Mouse (Mus musculus): ENCODE data around the gene Fh1.

Fh1 gene

GRCm38 (mm10) chr1:175625257-175625879 is at the start of gene Fh1:
TSS of gene Fh1 (minus strand) at chr1:175625635.
- in situ Hi-C loops (cut with MboI, MseI): loop anchor here (25.0 kb wide), 1 partner anchor 1212 kb away; no protein-coding TSS in a partner anchor

- in situ Hi-C loops (cut with MboI, MseI): loop anchor here (25.0 kb wide), 1 partner anchor 1787 kb away; no protein-coding TSS in a partner anchor
These were observed 49.7 kb upstream of the Fh1 start for GRCm38 (mm10) chr1:175675116-175675515.

- in situ Hi-C loops (cut with MboI, MseI): no loop called here
These were observed 48.3 kb upstream of the Fh1 start for GRCm38 (mm10) chr1:175673563-175674325.

GRCm38 (mm10) chr1:175671626-175672025 is 46.2 kb upstream of the Fh1 start:
- in situ Hi-C loops (cut with MboI, MseI): no loop called here

- in situ Hi-C loops (cut with MboI, MseI): no loop called here
These were observed 44.6 kb upstream of the Fh1 start for GRCm38 (mm10) chr1:175670042-175670441.

GRCm38 (mm10) chr1:175669456-175669855 is 44.0 kb upstream of the Fh1 start:
- in situ Hi-C loops (cut with MboI, MseI): no loop called here

GRCm38 (mm10) chr1:175668666-175669405 is 43.4 kb upstream of the Fh1 start:
- in situ Hi-C loops (cut with MboI, MseI): no loop called here

- in situ Hi-C loops (cut with MboI, MseI): no loop called here
These were observed 34.5 kb upstream of the Fh1 start for GRCm38 (mm10) chr1:175659900-175660299.

- in situ Hi-C loops (cut with MboI, MseI): loop anchor here (25.0 kb wide), 1 partner anchor 1189 kb away; no protein-coding TSS in a partner anchor
These were observed 23.2 kb upstream of the Fh1 start for GRCm38 (mm10) chr1:175648615-175649014.

GRCm38 (mm10) chr1:175646952-175647351 is 21.5 kb upstream of the Fh1 start:
- in situ Hi-C loops (cut with MboI, MseI): loop anchor here (25.0 kb wide), 1 partner anchor 1190 kb away; no protein-coding TSS in a partner anchor

- in situ Hi-C loops (cut with MboI, MseI): loop anchor here (25.0 kb wide), 1 partner anchor 1194 kb away; no protein-coding TSS in a partner anchor
These were observed 18.2 kb upstream of the Fh1 start for GRCm38 (mm10) chr1:175643496-175644265.

- in situ Hi-C loops (cut with MboI, MseI): loop anchor here (25.0 kb wide), 1 partner anchor 1197 kb away; no protein-coding TSS in a partner anchor
These were observed 15.2 kb upstream of the Fh1 start for GRCm38 (mm10) chr1:175640435-175641150.

GRCm38 (mm10) chr1:175639072-175639471 is 13.6 kb upstream of the Fh1 start:
- in situ Hi-C loops (cut with MboI, MseI): loop anchor here (25.0 kb wide), 1 partner anchor 1198 kb away; no protein-coding TSS in a partner anchor

- in situ Hi-C loops (cut with MboI, MseI): loop anchor here (25.0 kb wide), 1 partner anchor 1200 kb away; no protein-coding TSS in a partner anchor
These were observed 12.2 kb upstream of the Fh1 start for GRCm38 (mm10) chr1:175637677-175638076.

- in situ Hi-C loops (cut with MboI, MseI): loop anchor here (5.0 to 25.0 kb wide), 3 partner anchors 60 to 1205 kb away; partner anchors contain the start of genes Chml, Exo1 and Opn3
These were observed 7.0 kb upstream of the Fh1 start for GRCm38 (mm10) chr1:175632470-175632869.

GRCm38 (mm10) chr1:175631721-175632221 is 6.3 kb upstream of the Fh1 start:
- in situ Hi-C loops (cut with MboI, MseI): loop anchor here (5.0 to 25.0 kb wide), 3 partner anchors 61 to 1206 kb away; partner anchors contain the start of genes Chml, Exo1 and Opn3

GRCm38 (mm10) chr1:175631080-175631479 is 5.6 kb upstream of the Fh1 start:
- in situ Hi-C loops (cut with MboI, MseI): loop anchor here (5.0 to 25.0 kb wide), 3 partner anchors 61 to 1206 kb away; partner anchors contain the start of genes Chml, Exo1 and Opn3

- in situ Hi-C loops (cut with MboI, MseI): loop anchor here (5.0 to 25.0 kb wide), 3 partner anchors 62 to 1207 kb away; partner anchors contain the start of genes Chml, Exo1 and Opn3
These were observed 4.9 kb upstream of the Fh1 start for GRCm38 (mm10) chr1:175630345-175630744.

GRCm38 (mm10) chr1:175629248-175629647 is 3.8 kb upstream of the Fh1 start:
- in situ Hi-C loops (cut with MboI, MseI): loop anchor here (25.0 kb wide), 1 partner anchor 1208 kb away; no protein-coding TSS in a partner anchor
